Mouse (Mus musculus) heart, embryonic 10.5 days (tissue): ENCODE measurements around the gene Gm49380. TPM values are rescaled to one million over a fixed set of nuclear protein-coding genes. Genes with fewer than 3 reads are reported as not detected.

Experiments
- DNase-seq: peaks from one replicate; pipeline ENCODE4 v3.0.0-alpha.2; 2017; ENCODE audit warnings: low spot score
- H3K27ac ChIP-seq: fragments of 300-500 bp; sonication (generic); 2 replicates; pipeline ENCODE4 v1.5.1; 2016; ENCODE audit warnings: mild to moderate bottlenecking
- H3K27me3 ChIP-seq: fragments of 300-500 bp; sonication (generic); 2 replicates; pipeline ENCODE4 v1.6.1; 2016; ENCODE audit warnings: mild to moderate bottlenecking; ENCODE audit not compliant: poor library complexity, insufficient read depth, severe bottlenecking
- H3K36me3 ChIP-seq: fragments of 300-500 bp; sonication (generic); 2 replicates; pipeline ENCODE4 v1.6.1; 2016; ENCODE audit warnings: mild to moderate bottlenecking, moderate library complexity
- H3K4me1 ChIP-seq: fragments of 300-500 bp; sonication (generic); 2 replicates; pipeline ENCODE4 v1.6.1; 2016; ENCODE audit warnings: mild to moderate bottlenecking
- H3K4me3 ChIP-seq: fragments of 300-500 bp; sonication (generic); 2 replicates; pipeline ENCODE4 v1.5.1; 2016; ENCODE audit warnings: mild to moderate bottlenecking, moderate library complexity
- H3K9me3 ChIP-seq: fragments of 300-500 bp; sonication (generic); 2 replicates; pipeline ENCODE4 v1.6.1; 2016; ENCODE audit warnings: mild to moderate bottlenecking, moderate library complexity
- WGBS: fragments of 180-500 bp; shearing (Covaris S2); methylation state at CpG from one replicate; pipeline ENCODE4 v1.1.7; 2016; 5-methylcytosine and 5-hydroxymethylcytosine counted together
- polyA plus RNA-seq: library from polyadenylated mRNA; unstranded; fragments of >200 nt; fragmentation: Nextera tagmentation; extraction: Ambion mirVana; gene quantifications from 2 replicates; pipeline ENCODE4 v1.2.1, GENCODE M21; 2016

The Gm49380 gene
- polyA plus RNA-seq, 1 experiment from 2014 or later: 0.18 TPM

DNA sequence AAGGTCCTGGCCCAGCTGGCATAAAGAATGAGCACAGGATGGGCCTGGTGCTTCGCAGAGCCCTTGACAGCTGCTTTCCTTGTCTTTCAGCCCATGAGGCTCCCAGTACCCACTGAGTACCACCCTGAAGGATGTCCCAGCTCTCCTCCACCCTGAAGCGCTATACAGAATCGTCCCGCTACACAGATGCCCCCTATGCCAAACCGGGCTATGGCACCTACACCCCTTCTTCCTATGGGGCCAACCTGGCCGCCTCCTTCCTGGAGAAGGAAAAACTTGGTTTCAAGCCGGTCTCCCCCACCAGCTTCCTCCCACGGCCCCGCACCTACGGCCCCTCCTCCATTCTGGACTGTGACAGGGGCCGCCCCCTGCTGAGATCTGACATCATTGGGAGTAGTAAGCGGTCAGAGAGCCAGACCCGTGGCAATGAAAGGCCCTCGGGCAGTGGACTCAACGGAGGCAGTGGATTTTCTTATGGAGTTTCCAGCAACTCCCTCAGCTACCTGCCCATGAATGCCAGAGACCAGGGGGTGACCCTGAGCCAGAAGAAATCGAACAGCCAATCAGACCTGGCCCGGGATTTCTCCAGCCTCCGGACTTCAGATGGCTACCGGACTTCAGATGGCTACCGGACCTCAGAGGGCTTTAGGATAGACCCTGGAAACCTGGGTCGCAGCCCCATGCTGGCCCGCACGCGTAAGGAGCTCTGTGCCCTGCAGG is 37.9 kb downstream of the Gm49380 start:
- H3K36me3 ChIP-seq: peaks cover 15% of the 10 kb centered on the region
- 72% methylated on average over 24 of the region's 24 CpGs for WGBS

DNA sequence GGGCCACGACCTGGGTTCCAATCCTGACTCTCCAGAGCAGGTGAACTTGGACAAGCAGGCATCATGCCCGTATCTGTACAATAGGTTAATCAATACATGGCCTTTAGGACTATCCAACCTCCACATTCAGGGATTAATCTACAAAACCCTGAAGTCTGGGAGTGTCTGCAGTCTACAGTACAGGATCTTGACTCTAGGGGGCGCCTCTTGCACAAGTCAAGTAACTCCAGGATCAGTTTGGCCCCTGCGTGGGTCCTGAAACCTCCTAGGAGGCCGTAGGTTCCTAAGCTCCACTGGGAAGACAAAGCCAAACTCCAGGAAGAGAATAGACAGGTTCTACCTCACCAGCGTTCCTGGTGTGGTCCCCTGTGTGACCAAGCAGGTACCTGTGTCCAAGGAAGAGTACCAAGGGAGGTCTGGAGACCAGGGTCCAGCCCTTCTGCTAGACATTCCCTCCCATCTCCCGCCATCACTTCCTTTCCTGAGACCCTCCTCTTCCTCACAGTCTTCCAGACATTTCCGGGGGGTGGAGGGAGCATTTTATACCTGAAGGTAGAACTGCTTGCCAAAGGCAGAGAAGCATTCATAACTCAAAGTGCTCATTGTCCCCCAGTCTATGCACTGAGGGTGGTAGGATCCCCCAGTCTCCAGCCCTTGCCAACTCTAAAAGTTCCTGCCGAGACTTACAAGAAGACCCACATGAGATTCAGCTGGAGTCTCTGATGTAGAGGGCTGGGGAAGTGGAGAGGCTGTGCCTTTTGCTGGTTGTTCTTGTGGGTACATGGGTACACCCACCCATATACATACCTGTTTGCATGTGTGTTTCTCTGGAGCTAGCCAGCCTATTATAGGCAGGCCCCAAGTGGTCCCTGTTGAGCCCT is 38.7 kb downstream of the Gm49380 start:
- no peaks in the 10 kb centered on the region for H3K27me3 ChIP-seq
- DNase-seq: no peak

More for the DNA sequence above, 37.9 kb downstream of the Gm49380 start:
- Histone ChIP-seq H3K4me1 (peaks cover 87% of the 10 kb centered on the region), H3K4me3 (no peak overlapping the region), H3K27ac (no peak overlapping the region), H3K27me3 (no peaks in the 10 kb centered on the region), H3K9me3 (no peaks in the 10 kb centered on the region)
- DNase-seq: no peak

GRCm38 (mm10) chr9:44073115-44073514 is 40.2 kb downstream of the Gm49380 start:
- no peak overlapping the region for H3K4me3 ChIP-seq
- 58% methylated on average over 5 of the region's 5 CpGs for WGBS
- H3K4me1 ChIP-seq: peaks cover 82% of the 10 kb centered on the region

More for the DNA sequence above, 38.7 kb downstream of the Gm49380 start:
- Histone ChIP-seq H3K4me1 (peaks cover 86% of the 10 kb centered on the region), H3K27ac (no peak overlapping the region), H3K4me3 (no peak overlapping the region), H3K9me3 (no peaks in the 10 kb centered on the region), H3K36me3 (peaks cover 15% of the 10 kb centered on the region)
- WGBS: 56% methylated on average over 9 of the region's 9 CpGs

DNA sequence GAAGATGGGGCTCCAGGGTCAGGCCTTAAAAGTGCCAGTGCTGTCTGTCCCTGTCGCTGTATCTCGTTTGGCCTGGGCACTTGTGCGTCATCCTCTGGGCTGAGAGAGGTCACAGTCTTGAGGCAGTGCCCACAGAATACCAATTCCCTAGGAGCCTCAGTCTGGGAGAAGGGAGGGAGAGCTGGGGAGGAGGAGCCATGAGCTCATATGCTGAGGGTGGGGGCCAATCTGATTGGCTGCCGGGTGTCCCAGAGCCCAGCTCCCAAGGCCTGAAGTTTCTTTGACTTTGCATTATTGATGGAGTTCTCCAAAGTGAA is 40.7 kb downstream of the Gm49380 start:
- H3K27me3 ChIP-seq: no peaks in the 10 kb centered on the region
- H3K36me3 ChIP-seq: peaks cover 14% of the 10 kb centered on the region
- peak overlapping the region; percentile 77 for H3K27ac ChIP-seq
- H3K4me3 ChIP-seq: peak overlapping the region; percentile 12; the same call in 1 of the 2 replicates
- DNase-seq: no peak
- no peaks in the 10 kb centered on the region for H3K9me3 ChIP-seq
- 24% methylated on average over 4 of the region's 4 CpGs for WGBS
- H3K4me1 ChIP-seq: peaks cover 82% of the 10 kb centered on the region

More at GRCm38 (mm10) chr9:44073115-44073514, 40.2 kb downstream of the Gm49380 start:
- DNase-seq: no peak
- Histone ChIP-seq H3K36me3 (peaks cover 15% of the 10 kb centered on the region), H3K27me3 (no peaks in the 10 kb centered on the region), H3K27ac (peak overlapping the region; percentile 77), H3K9me3 (no peaks in the 10 kb centered on the region)

- Histone ChIP-seq H3K36me3 (peaks cover 13% of the 10 kb centered on the region), H3K4me3 (peak overlapping the region; percentile 12; the same call in 1 of the 2 replicates), H3K9me3 (no peaks in the 10 kb centered on the region), H3K27ac (peak overlapping the region; percentile 77), H3K4me1 (peaks cover 81% of the 10 kb centered on the region), H3K27me3 (no peaks in the 10 kb centered on the region)
- WGBS: 28% methylated on average over 11 of the region's 11 CpGs
- DNase-seq: peak; percentile 86
These were observed 41.2 kb downstream of the Gm49380 start for GRCm38 (mm10) chr9:44071914-44072598.

DNA sequence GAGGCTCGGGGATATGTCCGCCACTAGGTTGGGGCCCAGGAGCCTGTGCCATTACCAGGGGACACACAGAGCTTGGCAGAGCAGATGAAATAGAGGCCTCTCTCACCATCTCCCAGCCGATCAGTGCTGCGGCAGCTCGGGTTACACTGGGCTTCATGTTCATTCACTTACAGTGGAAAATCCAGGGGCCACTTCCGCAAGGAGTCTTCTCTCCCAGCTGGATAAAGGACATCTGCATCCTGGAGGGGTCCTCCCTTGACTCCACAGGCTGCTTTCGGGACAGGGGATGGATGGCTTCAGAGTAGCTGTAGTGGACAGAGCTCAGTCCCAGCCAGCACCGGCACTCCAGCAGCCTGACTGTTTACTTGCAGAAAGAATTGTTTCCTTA is 42.5 kb downstream of the Gm49380 start:
- Histone ChIP-seq H3K9me3 (no peaks in the 10 kb centered on the region), H3K36me3 (peaks cover 9% of the 10 kb centered on the region), H3K4me3 (peak overlapping the region; percentile 56), H3K27ac (peak overlapping the region; percentile 90), H3K4me1 (peaks cover 69% of the 10 kb centered on the region), H3K27me3 (no peaks in the 10 kb centered on the region)
- DNase-seq: no peak
- WGBS: 17% methylated on average over 8 of the region's 8 CpGs

DNA sequence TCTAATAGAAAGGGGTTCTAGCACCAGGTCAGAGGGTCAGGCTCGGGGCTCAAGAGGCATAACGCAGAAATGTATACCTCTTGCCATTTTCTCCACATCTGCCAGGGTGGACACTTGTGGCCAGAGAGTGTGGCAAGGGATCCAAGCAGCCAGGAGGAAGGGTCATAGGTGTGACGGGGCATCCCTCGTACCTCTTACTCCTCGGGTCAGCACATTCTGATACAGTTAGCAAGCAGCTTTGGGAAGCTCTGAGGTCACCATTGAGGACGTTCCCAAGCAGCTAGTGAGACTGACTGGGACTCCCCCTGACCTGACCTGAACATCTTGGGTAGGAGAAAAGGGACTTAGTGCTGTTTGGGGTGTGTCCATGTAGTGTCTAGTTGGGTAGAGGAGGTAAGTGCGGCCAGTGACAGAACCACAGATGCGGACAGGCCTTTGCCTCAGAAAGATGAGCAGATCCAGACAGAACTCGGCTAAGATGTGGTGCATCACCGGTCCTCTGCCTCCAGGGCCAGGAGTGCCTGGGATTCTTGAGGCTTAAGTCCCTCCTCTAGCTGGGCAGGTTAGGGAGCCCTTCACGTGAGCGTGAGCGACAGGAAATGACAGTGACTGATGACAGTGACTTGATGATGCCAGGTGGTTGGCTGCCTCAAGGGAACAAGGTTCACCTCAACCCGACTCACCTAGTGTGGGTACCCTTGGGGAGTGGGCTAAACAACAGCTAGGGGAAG is 43.0 kb downstream of the Gm49380 start:
- peak overlapping the region; percentile 90 for H3K27ac ChIP-seq
- no peaks in the 10 kb centered on the region for H3K9me3 ChIP-seq
- H3K4me1 ChIP-seq: peaks cover 64% of the 10 kb centered on the region
- no peaks in the 10 kb centered on the region for H3K27me3 ChIP-seq
- peaks cover 3% of the 10 kb centered on the region; the same call in 1 of the 2 replicates for H3K36me3 ChIP-seq
- WGBS: 30% methylated on average over 14 of the region's 14 CpGs
- no peak for DNase-seq
- H3K4me3 ChIP-seq: peak overlapping the region; percentile 56

DNA sequence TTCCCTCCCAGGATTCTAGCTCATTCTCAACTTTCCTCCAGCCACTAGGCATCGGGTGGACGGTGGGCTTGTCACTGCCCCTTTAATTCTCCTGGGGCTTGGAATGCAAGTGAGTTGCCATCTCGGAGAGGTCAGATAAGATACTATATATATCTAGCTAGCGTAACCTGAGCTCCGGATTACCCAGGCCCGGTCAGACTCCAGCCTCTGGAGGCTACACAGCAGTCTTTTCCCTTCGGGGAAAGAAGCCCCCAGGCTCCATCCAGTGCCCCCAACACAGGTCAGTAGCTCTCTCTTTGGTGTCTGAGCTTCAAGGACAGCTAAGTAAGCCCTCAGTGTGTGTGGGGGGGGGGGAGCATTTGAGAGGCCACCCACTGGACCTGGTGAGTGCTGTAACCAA is 44.0 kb downstream of the Gm49380 start:
- Histone ChIP-seq H3K36me3 (no peaks in the 10 kb centered on the region; the same call in 1 of the 2 replicates), H3K4me1 (peaks cover 60% of the 10 kb centered on the region), H3K27me3 (no peaks in the 10 kb centered on the region), H3K27ac (peak overlapping the region; percentile 90), H3K9me3 (no peaks in the 10 kb centered on the region), H3K4me3 (peak overlapping the region; percentile 56)
- DNase-seq: no peak
- WGBS: 2% methylated on average over 7 of the region's 7 CpGs

- 54% methylated on average over 6 of the region's 6 CpGs for WGBS
- Histone ChIP-seq H3K4me3 (peak overlapping the region; percentile 61), H3K36me3 (no peaks in the 10 kb centered on the region), H3K27ac (peak overlapping the region; percentile 80), H3K4me1 (peaks cover 53% of the 10 kb centered on the region), H3K9me3 (no peaks in the 10 kb centered on the region), H3K27me3 (no peaks in the 10 kb centered on the region)
- DNase-seq: no peak
These were observed 45.4 kb downstream of the Gm49380 start for GRCm38 (mm10) chr9:44067960-44068330.

GRCm38 (mm10) chr9:44067241-44067959 is 45.9 kb downstream of the Gm49380 start:
- WGBS: 4% methylated on average over 15 of the region's 15 CpGs

DNA sequence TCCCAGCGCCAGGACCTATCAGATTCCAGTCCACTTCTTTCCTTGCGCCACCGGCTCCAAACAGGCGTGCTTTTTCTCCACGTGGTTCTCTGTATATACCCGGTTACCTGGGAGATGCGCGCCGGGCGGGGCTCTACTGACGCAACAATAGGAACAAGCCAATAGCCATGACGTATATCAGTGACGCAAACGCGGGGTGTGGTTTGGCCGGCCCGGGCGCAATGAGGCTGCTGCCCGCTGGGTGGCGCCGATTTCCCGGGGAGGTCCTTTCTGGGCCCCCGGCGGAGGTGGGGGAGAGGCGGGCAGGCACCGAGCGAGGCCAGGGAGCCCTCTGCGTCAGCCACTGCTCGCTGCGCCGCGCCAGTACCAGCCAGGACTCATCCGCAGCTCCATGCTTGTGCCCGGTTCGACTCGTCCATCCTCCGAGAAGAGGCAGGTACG is 46.5 kb downstream of the Gm49380 start, which contains the start of gene Usp2:
Gene Usp2, plus strand, starts transcription at position 237 of the 441 bp plus-strand sequence.
- peak within 1 kb of the TSS; percentile 80 for H3K27ac ChIP-seq
- H3K9me3 ChIP-seq: no peaks in the 10 kb centered on the region
- H3K27me3 ChIP-seq: no peaks in the 10 kb centered on the region
- DNase-seq: peak; percentile 99
- 0% methylated on average over 38 of the region's 38 CpGs for WGBS
- peak within 1 kb of the TSS; percentile 61 for H3K4me3 ChIP-seq
- no peaks in the 10 kb centered on the region for H3K36me3 ChIP-seq
- peaks cover 41% of the 10 kb centered on the region for H3K4me1 ChIP-seq

More at GRCm38 (mm10) chr9:44067241-44067959, 45.9 kb downstream of the Gm49380 start:
- Histone ChIP-seq H3K4me3 (peak overlapping the region; percentile 61), H3K36me3 (no peaks in the 10 kb centered on the region), H3K9me3 (no peaks in the 10 kb centered on the region), H3K27me3 (no peaks in the 10 kb centered on the region), H3K27ac (peak overlapping the region; percentile 80), H3K4me1 (peaks cover 47% of the 10 kb centered on the region)
- no peak for DNase-seq
